Mouse (Mus musculus) cerebellum, postnatal 36 days (tissue): Measurements from ENCODE around the gene A930004D18Rik.

ENCODE experiments used
- DNase-seq, 2 experiments: peaks; one replicate each; pipeline ENCODE4 v3.0.0; 2021 to 2022; ENCODE audit warnings: mixed read lengths in 2 of 2

A930004D18Rik gene

GRCm38 (mm10) chr2:18037491-18037890 lies at the start of gene A930004D18Rik:
Gene A930004D18Rik (minus strand): TSS chr2:18037737.
- no peak for DNase-seq

- DNase-seq = peak; percentile 53 to 61
Observed at GRCm38 (mm10) chr2:18080182-18080860, 42.8 kb upstream of the A930004D18Rik start.

GRCm38 (mm10) chr2:18071947-18072346 lies 34.4 kb upstream of the A930004D18Rik start:
- DNase-seq = no peak

- no peak for DNase-seq
Observed at GRCm38 (mm10) chr2:18068071-18068796, 30.7 kb upstream of the A930004D18Rik start.

GRCm38 (mm10) chr2:18066436-18066835 lies 28.9 kb upstream of the A930004D18Rik start:
- DNase-seq = no peak

- no peak for DNase-seq
Observed at GRCm38 (mm10) chr2:18065708-18066030, 28.1 kb upstream of the A930004D18Rik start.

- DNase-seq = peak; percentile 75 to 83
Observed at GRCm38 (mm10) chr2:18064941-18065707, 27.6 kb upstream of the A930004D18Rik start.

GRCm38 (mm10) chr2:18064356-18064858 lies 26.9 kb upstream of the A930004D18Rik start:
- peak; percentile 86 to 93 for DNase-seq

GRCm38 (mm10) chr2:18063763-18064251 lies 26.3 kb upstream of the A930004D18Rik start:
- DNase-seq = peak in 1 of 2 experiments; percentile 75

- DNase-seq = no peak
Observed at GRCm38 (mm10) chr2:18060396-18060795, 22.9 kb upstream of the A930004D18Rik start.

- DNase-seq = no peak
Observed at GRCm38 (mm10) chr2:18059891-18060290, 22.4 kb upstream of the A930004D18Rik start.

- DNase-seq = no peak
Observed at GRCm38 (mm10) chr2:18059063-18059462, 21.5 kb upstream of the A930004D18Rik start.

- no peak for DNase-seq
Observed at GRCm38 (mm10) chr2:18058146-18058708, 20.7 kb upstream of the A930004D18Rik start.

- peak; percentile 59 to 62 for DNase-seq
Observed at GRCm38 (mm10) chr2:18057336-18058145, 20.0 kb upstream of the A930004D18Rik start.

GRCm38 (mm10) chr2:18056786-18057255 lies 19.3 kb upstream of the A930004D18Rik start:
- peak in 1 of 2 experiments; percentile 83 for DNase-seq

GRCm38 (mm10) chr2:18055929-18056785 lies 18.6 kb upstream of the A930004D18Rik start:
- DNase-seq = peak; percentile 93 to 96

- no peak for DNase-seq
Observed at GRCm38 (mm10) chr2:18055016-18055928, 17.7 kb upstream of the A930004D18Rik start, which contains the start of gene Mllt10. Gene Mllt10 (plus strand): TSS chr2:18055237.

- DNase-seq = no peak
Observed at GRCm38 (mm10) chr2:18053951-18054530, 16.5 kb upstream of the A930004D18Rik start.
